Comparison of ENCODE assay signal across 11 mouse cellular contexts in genomic region chr1:195129867-195130266, GRCm38 (mm10). TPM values are rescaled to one million over a fixed set of nuclear protein-coding genes. Genes with fewer than 3 reads are reported as not detected.
DNase-seq lines count a peak whose midpoint lies in the region; ATAC-seq and TF ChIP-seq lines count a peak whose summit lies in the region.
"Had no signal": no experiment of that assay in that cellular context is flagged by ENCODE, and none has a peak within 500 bp of the region (broad histone marks: within the 10 kb centered on the region; RNA-seq: fewer than 3 reads in every experiment).

No protein-coding gene starts in this region.

- TF ChIP-seq EP300 in heart, adult 2 months (IDR thresholded peaks at IDR 0.05; ENCODE audit: insufficient read depth, low read depth, low read length), result no peak

- TF ChIP-seq CTCF in heart, adult 2 months (IDR thresholded peaks at IDR 0.05), result no peak

- no peak for ATAC-seq in midbrain, embryonic 12.5 days (ENCODE audit: low FRiP score, low read depth)
- ATAC-seq in midbrain, embryonic 15.5 days (replicated peaks), result no peak
- ATAC-seq in limb, embryonic 12.5 days (ENCODE audit: insufficient number of reproducible peaks, insufficient read depth, low FRiP score, low TSS enrichment, low read depth), result no peak

- H3K36me3 ChIP-seq in heart, adult 2 months (ENCODE audit: control insufficient read depth, insufficient read depth, low read length), result peaks cover 21% of the 10 kb centered on the region
- H3K36me3 ChIP-seq in midbrain, embryonic 12.5 days, result 0 out of 2 replicates have a peak, but pooled peaks cover 13% of the 10 kb centered on the region
- no peaks in the 10 kb centered on the region for H3K36me3 ChIP-seq in midbrain, embryonic 15.5 days (replicated peaks)
- peaks cover 20% of the 10 kb centered on the region for H3K36me3 ChIP-seq in limb, embryonic 12.5 days

- peak overlapping the region; percentile 85 for H3K4me3 ChIP-seq in heart, adult 2 months
- H3K4me3 ChIP-seq in midbrain, embryonic 12.5 days, result no peak overlapping the region
- no peak overlapping the region for H3K4me3 ChIP-seq in midbrain, embryonic 15.5 days
- no peak overlapping the region for H3K4me3 ChIP-seq in limb, embryonic 12.5 days (replicated peaks)

- no peak for DNase-seq in heart, adult 2 months
- no peak for DNase-seq in heart, postnatal 10 days
- DNase-seq in adrenal gland, adult 18-20 months (ENCODE audit: low spot score in 2 of 2), result no peak
- no peak for DNase-seq in right cerebral cortex, postnatal 14 days
- no peak for DNase-seq in layer of hippocampus, postnatal 36 days
- DNase-seq: adrenal gland, postnatal 14 days; kidney, postnatal 25 days had no signal

- H3K4me2 ChIP-seq in midbrain, embryonic 12.5 days (replicated peaks), result 0 out of 2 replicates have a peak overlapping the region, but pooled peaks have one; percentile 30
- H3K4me2 ChIP-seq in midbrain, embryonic 15.5 days, result no peak overlapping the region
- H3K4me2 ChIP-seq in limb, embryonic 12.5 days, result peak overlapping the region; percentile 31

- H3K9me3 ChIP-seq in midbrain, embryonic 12.5 days, result no peaks in the 10 kb centered on the region
- H3K9me3 ChIP-seq in midbrain, embryonic 15.5 days, result no peaks in the 10 kb centered on the region
- no peaks in the 10 kb centered on the region for H3K9me3 ChIP-seq in limb, embryonic 12.5 days
- H3K9me3 ChIP-seq: embryonic facial prominence, embryonic 15.5 days had no signal

- no peaks in the 10 kb centered on the region for H3K27me3 ChIP-seq in heart, adult 2 months (ENCODE audit: control insufficient read depth, insufficient read depth, low read length)
- H3K27me3 ChIP-seq in midbrain, embryonic 12.5 days, result no peaks in the 10 kb centered on the region
- H3K27me3 ChIP-seq in midbrain, embryonic 15.5 days (replicated peaks), result no peaks in the 10 kb centered on the region
- no peaks in the 10 kb centered on the region for H3K27me3 ChIP-seq in limb, embryonic 12.5 days
- H3K27me3 ChIP-seq: embryonic facial prominence, embryonic 15.5 days had no signal

- H3K4me1 ChIP-seq in heart, adult 2 months (ENCODE audit: control insufficient read depth, insufficient read depth, low read length), result no peaks in the 10 kb centered on the region; the same call in 1 of the 2 replicates
- 0 out of 2 replicates have a peak, but pooled peaks cover 6% of the 10 kb centered on the region for H3K4me1 ChIP-seq in midbrain, embryonic 12.5 days
- peaks cover 20% of the 10 kb centered on the region for H3K4me1 ChIP-seq in midbrain, embryonic 15.5 days
- 0 out of 2 replicates have a peak, but pooled peaks cover 3% of the 10 kb centered on the region for H3K4me1 ChIP-seq in limb, embryonic 12.5 days (replicated peaks)
- H3K4me1 ChIP-seq: embryonic facial prominence, embryonic 15.5 days had no signal

- H3K27ac ChIP-seq in heart, adult 2 months, result no peak overlapping the region; the same call in 1 of the 2 replicates
- H3K27ac ChIP-seq in midbrain, embryonic 12.5 days (replicated peaks), result no peak overlapping the region
- H3K27ac ChIP-seq in midbrain, embryonic 15.5 days, result no peak overlapping the region
- H3K27ac ChIP-seq in limb, embryonic 12.5 days, result no peak overlapping the region

- WGBS in heart, adult 2 months, result 67% methylated on average over 1 of the region's 1 CpGs
- WGBS in midbrain, embryonic 12.5 days, result 85% methylated on average over 1 of the region's 1 CpGs
- WGBS in midbrain, embryonic 15.5 days, result 78% methylated on average over 1 of the region's 1 CpGs
- 87% methylated on average over 1 of the region's 1 CpGs for WGBS in limb, embryonic 12.5 days

- no peak for TF ChIP-seq POLR2A in heart, adult 2 months (IDR thresholded peaks at IDR 0.05; ENCODE audit: insufficient read depth, low read depth, low read length)

- intact Hi-C loops in heart, adult 2 months (cut with DNase I), result loop anchor here (2.0 to 10.0 kb wide), 5 partner anchors 38 to 255 kb away; partner anchors contain the start of gene Cd46
- intact Hi-C loops in heart, postnatal 10 days (cut with DNase I), result loop anchor here (5.0 to 10.0 kb wide), 3 partner anchors 102 to 255 kb away; no protein-coding TSS in a partner anchor

- no peaks in the 10 kb centered on the region for H3K79me2 ChIP-seq in heart, adult 2 months (replicated peaks; ENCODE audit: control insufficient read depth, insufficient read depth, low read length)

- no peak overlapping the region for H3K9ac ChIP-seq in heart, adult 2 months (ENCODE audit: low read depth, low read length)
- no peak overlapping the region for H3K9ac ChIP-seq in midbrain, embryonic 12.5 days (replicated peaks)
- no peak overlapping the region for H3K9ac ChIP-seq in midbrain, embryonic 15.5 days
- H3K9ac ChIP-seq in limb, embryonic 12.5 days (replicated peaks), result no peak overlapping the region
- H3K9ac ChIP-seq: embryonic facial prominence, embryonic 15.5 days had no signal

RNA-seq across cellular contexts. Expression of gene Cr1l, which starts 1.5 kb away (rescaled TPM):
- total RNA-seq in heart, adult 2 months (2021), result 10 to 100 TPM; 63.3 to 64.7 TPM
- polyA plus RNA-seq in heart, adult 2 months (2012; rRNA removed), result 75.1 and 105 TPM in 2 replicates
- total RNA-seq in heart, postnatal 10 days (2021), result 10 to 100 TPM; 65.8 to 72.5 TPM
- polyA plus RNA-seq in midbrain, embryonic 12.5 days (2016; fragmentation: Nextera tagmentation; extraction: Ambion mirVana), result 36.1 and 39.8 TPM in 2 replicates
- 39.4 and 39.7 TPM in 2 replicates for polyA plus RNA-seq in midbrain, embryonic 15.5 days (2015; fragmentation: Nextera tagmentation; extraction: Ambion mirVana)
- 43.6 and 48.9 TPM in 2 replicates for polyA plus RNA-seq in limb, embryonic 12.5 days (2016; fragmentation: Nextera tagmentation; extraction: Ambion mirVana)
- 10 to 100 TPM; 69.7 to 78.0 TPM for total RNA-seq in adrenal gland, adult 18-20 months (2021)
- 10 to 100 TPM; 36.4 to 37.6 TPM for total RNA-seq in layer of hippocampus, postnatal 36 days (2021)

RNA-seq across cellular contexts. Expression of gene Cd46, which starts 37.8 kb away (rescaled TPM):
- 1 to 10 TPM in 1 of 2 experiments, under 1 TPM in 1; 0.73 to 1.0 TPM for total RNA-seq in heart, adult 2 months (2021)
- polyA plus RNA-seq in heart, adult 2 months (2012; rRNA removed), result 0.66 and 1.2 TPM in 2 replicates
- 1 to 10 TPM; 1.7 TPM for total RNA-seq in heart, postnatal 10 days (2021)
- polyA plus RNA-seq in midbrain, embryonic 12.5 days (2016; fragmentation: Nextera tagmentation; extraction: Ambion mirVana), result 1.4 and 1.6 TPM in 2 replicates
- 1.4 and 1.7 TPM in 2 replicates for polyA plus RNA-seq in midbrain, embryonic 15.5 days (2015; fragmentation: Nextera tagmentation; extraction: Ambion mirVana)
- polyA plus RNA-seq in limb, embryonic 12.5 days (2016; fragmentation: Nextera tagmentation; extraction: Ambion mirVana), result 0.73 and 0.78 TPM in 2 replicates
- 1 to 10 TPM in 1 of 2 experiments, under 1 TPM in 1; 0.77 to 1.3 TPM for total RNA-seq in adrenal gland, adult 18-20 months (2021)
- 1 to 10 TPM; 3.9 to 4.9 TPM for total RNA-seq in layer of hippocampus, postnatal 36 days (2021)

RNA-seq across cellular contexts. Expression of gene Cr2, which starts 46.6 kb away (rescaled TPM):
- under 1 TPM; 0.26 to 0.75 TPM for total RNA-seq in heart, adult 2 months (2021)
- polyA plus RNA-seq in heart, adult 2 months (2012; rRNA removed), result 0.21 and 0.94 TPM in 2 replicates
- under 1 TPM in 1 of 2 experiments, not detected in 1; 0.29 TPM for total RNA-seq in heart, postnatal 10 days (2021)
- polyA plus RNA-seq in midbrain, embryonic 12.5 days (2016; fragmentation: Nextera tagmentation; extraction: Ambion mirVana), result 0.31 and 0.38 TPM in 2 replicates
- 0.45 and 0.98 TPM in 2 replicates for polyA plus RNA-seq in midbrain, embryonic 15.5 days (2015; fragmentation: Nextera tagmentation; extraction: Ambion mirVana)
- polyA plus RNA-seq in limb, embryonic 12.5 days (2016; fragmentation: Nextera tagmentation; extraction: Ambion mirVana), result 0.28 and 0.29 TPM in 2 replicates
- under 1 TPM in 1 of 2 experiments, not detected in 1; 0.32 TPM for total RNA-seq in adrenal gland, adult 18-20 months (2021)
- under 1 TPM; 0.13 to 0.77 TPM for total RNA-seq in layer of hippocampus, postnatal 36 days (2021)
